In genomic region chr15:96642436-96643405, GRCm38 (mm10) we compare ENCODE assay signal across 8 mouse cellular contexts. TPM values are rescaled to one million over a fixed set of nuclear protein-coding genes. Genes with fewer than 3 reads are reported as not detected.
DNase-seq lines count a peak whose midpoint lies in the region; ATAC-seq and TF ChIP-seq lines count a peak whose summit lies in the region.

Gene Slc38a1, minus strand, starts transcription at chr15:96642913.

- TF ChIP-seq CTCF in bone marrow macrophage, adult 2 months (IDR thresholded peaks at IDR 0.05; ENCODE audit: low read depth, low read length): no peak

- peak within 1 kb of the TSS; percentile 96 for H3K4me2 ChIP-seq in embryonic facial prominence, embryonic 15.5 days (replicated peaks)

- no peaks in the 10 kb centered on the region for H3K36me3 ChIP-seq in embryonic facial prominence, embryonic 15.5 days

- ATAC-seq in embryonic facial prominence, embryonic 15.5 days (ENCODE audit: insufficient number of reproducible peaks, low FRiP score, low TSS enrichment, low read depth): peak; percentile 79

- H3K9me3 ChIP-seq in embryonic facial prominence, embryonic 15.5 days (replicated peaks): no peaks in the 10 kb centered on the region

- peak; percentile 75 for DNase-seq in ES-CJ7 (ENCODE audit: low read depth, low spot score)
- peak; percentile 63 to 67 for DNase-seq in heart, postnatal 10 days
- DNase-seq in layer of hippocampus, postnatal 14 days (ENCODE audit: low spot score in 2 of 2): peak; percentile 56 to 62
- DNase-seq in lung, postnatal 10 days: peak; percentile 29
- DNase-seq in ovary, postnatal 14 days (ENCODE audit: low spot score): peak; percentile 24
- peak; percentile 87 for DNase-seq in thymus, postnatal 4 days

- H3K27me3 ChIP-seq in embryonic facial prominence, embryonic 15.5 days: no peaks in the 10 kb centered on the region

- H3K4me3 ChIP-seq in bone marrow macrophage, adult 2 months (ENCODE audit: insufficient read depth, low read length): peak within 1 kb of the TSS; percentile 87
- H3K4me3 ChIP-seq in embryonic facial prominence, embryonic 15.5 days (replicated peaks): peak within 1 kb of the TSS; percentile 80

- peak within 1 kb of the TSS; percentile 81 for H3K9ac ChIP-seq in embryonic facial prominence, embryonic 15.5 days

- H3K27ac ChIP-seq in bone marrow macrophage, adult 2 months (ENCODE audit: insufficient read depth, low read depth, low read length): peak within 1 kb of the TSS; percentile 84
- H3K27ac ChIP-seq in embryonic facial prominence, embryonic 15.5 days (replicated peaks): peak within 1 kb of the TSS; percentile 90

- TF ChIP-seq POLR2A in bone marrow macrophage, adult 2 months (IDR thresholded peaks at IDR 0.05; ENCODE audit: borderline replicate concordance, low read depth, low read length): no peak; the same call in 1 of the 2 replicates

- intact Hi-C loops in heart, postnatal 10 days (cut with DNase I): loop anchor here (5.0 kb wide), 2 partner anchors 40 to 75 kb away; no protein-coding TSS in a partner anchor

- under 1% methylated on average over 68 of the region's 70 CpGs for WGBS in embryonic facial prominence, embryonic 15.5 days

- H3K4me1 ChIP-seq in bone marrow macrophage, adult 2 months (ENCODE audit: control insufficient read depth, insufficient read depth, low read length): peaks cover 18% of the 10 kb centered on the region
- peaks cover 37% of the 10 kb centered on the region for H3K4me1 ChIP-seq in embryonic facial prominence, embryonic 15.5 days

RNA-seq across cellular contexts. Expression of gene Slc38a1, which starts in this region (rescaled TPM):
- 26.2 and 31.5 TPM in 2 replicates for polyA plus RNA-seq in bone marrow macrophage, adult 2 months (2012; ENCODE audit: insufficient read depth, insufficient read length, missing spikeins)
- polyA plus RNA-seq in embryonic facial prominence, embryonic 15.5 days (2015; fragmentation: Nextera tagmentation; extraction: Ambion mirVana): 43.7 and 44.6 TPM in 2 replicates
- 10 to 100 TPM; 51.6 to 60.4 TPM for total RNA-seq in heart, postnatal 10 days (2021)
- 10 to 100 TPM; 78.7 to 80.0 TPM for total RNA-seq in layer of hippocampus, postnatal 14 days (2021)

Comparison
In these comparisons a context has a peak if more than half of its experiments do, and no peak if none do; other contexts are left out.
1. Peak in every context shown above with its lines: DNase-seq, ATAC-seq, H3K4me3 ChIP-seq and H3K27ac ChIP-seq.
2. DNase-seq: peak in every context shown above with its lines; median percentile 87 in thymus, postnatal 4 days; 75 in ES-CJ7; 65 in heart, postnatal 10 days; 59 in layer of hippocampus, postnatal 14 days; 29 in lung, postnatal 10 days; 24 in ovary, postnatal 14 days.